Mouse (Mus musculus) right cerebral cortex, postnatal 4 days (tissue): ENCODE results near the gene Asgr2.
"Not testable (repeated sequence)": the region's sequence is repeated elsewhere in the genome, so short reads cannot be mapped to it uniquely, and the experiment has no call there.

Experiments
- DNase-seq: peaks from one replicate; pipeline ENCODE4 v3.0.0-alpha.2; 2022

Asgr2 gene

GRCm38 (mm10) chr11:70097396-70097795 is 5.0 kb downstream of the Asgr2 start:
- DNase-seq, result no peak

- no peak for DNase-seq
Measured at GRCm38 (mm10) chr11:70099102-70099501, 6.7 kb downstream of the Asgr2 start.

GRCm38 (mm10) chr11:70099809-70100208 is 7.4 kb downstream of the Asgr2 start:
- no peak for DNase-seq

GRCm38 (mm10) chr11:70103701-70104315 is 11.4 kb downstream of the Asgr2 start:
- no peak for DNase-seq

- DNase-seq, result no peak
Measured at GRCm38 (mm10) chr11:70107085-70107484, 14.6 kb downstream of the Asgr2 start.

- peak; percentile 20 for DNase-seq
Measured at GRCm38 (mm10) chr11:70110146-70110545, 17.7 kb downstream of the Asgr2 start.

- DNase-seq, result no peak
Measured at GRCm38 (mm10) chr11:70114562-70114961, 22.1 kb downstream of the Asgr2 start.

- no peak for DNase-seq
Measured at GRCm38 (mm10) chr11:70115901-70116300, 23.5 kb downstream of the Asgr2 start.

GRCm38 (mm10) chr11:70129926-70130379 is 37.5 kb downstream of the Asgr2 start, which contains the start of gene Mgl2:
Gene Mgl2 (plus strand): TSS chr11:70130329.
- DNase-seq, result no peak

GRCm38 (mm10) chr11:70135001-70135400 is 42.6 kb downstream of the Asgr2 start:
- not testable (repeated sequence) for DNase-seq

- not testable (repeated sequence) for DNase-seq
Measured at GRCm38 (mm10) chr11:70135925-70136324, 43.5 kb downstream of the Asgr2 start.

GRCm38 (mm10) chr11:70139171-70139570 is 46.7 kb downstream of the Asgr2 start:
- DNase-seq, result no peak

GRCm38 (mm10) chr11:70151072-70151471 is 58.6 kb downstream of the Asgr2 start:
- no peak for DNase-seq
